Mouse (Mus musculus): ENCODE data around the gene Kremen1. TPM values are rescaled to one million over a fixed set of nuclear protein-coding genes. Genes with fewer than 3 reads are reported as not detected.
A peak's percentile ranks its signal among the peaks of the same experiment; 100 is the strongest.

Kremen1 gene
- polyA plus RNA-seq, 1 experiment from 2014 or later, result 1.9 TPM

GRCm38 (mm10) chr11:5203054-5203453 is 58.3 kb downstream of the Kremen1 start:
- H3K27ac ChIP-seq (replicated peaks), result no peak overlapping the region
- H3K4me2 ChIP-seq, result no peak overlapping the region
- 54% methylated on average over 6 of the region's 6 CpGs for WGBS (ENCODE audit: insufficient replicate concordance)
- H3K4me1 ChIP-seq (replicated peaks), result no peaks in the 10 kb centered on the region
- no peak overlapping the region for H3K9ac ChIP-seq
- H3K36me3 ChIP-seq (replicated peaks), result no peaks in the 10 kb centered on the region
- H3K4me3 ChIP-seq (replicated peaks), result no peak overlapping the region
- H3K27me3 ChIP-seq, result no peaks in the 10 kb centered on the region
- no peaks in the 10 kb centered on the region for H3K9me3 ChIP-seq (replicated peaks)
- ATAC-seq (ENCODE audit: insufficient read depth), result no peak

- H3K9me3 ChIP-seq (replicated peaks), result no peaks in the 10 kb centered on the region
- H3K9ac ChIP-seq, result no peak overlapping the region
Observed at GRCm38 (mm10) chr11:5201799-5202680, 59.3 kb downstream of the Kremen1 start.

GRCm38 (mm10) chr11:5199879-5200278 is 61.5 kb downstream of the Kremen1 start:
- ATAC-seq (ENCODE audit: insufficient read depth), result no peak
- 58% methylated on average over 2 of the region's 2 CpGs for WGBS (ENCODE audit: insufficient replicate concordance)
- no peaks in the 10 kb centered on the region for H3K27me3 ChIP-seq
- no peaks in the 10 kb centered on the region; the same call in 1 of the 2 replicates for H3K4me1 ChIP-seq (replicated peaks)
- no peak overlapping the region for H3K9ac ChIP-seq
- H3K4me3 ChIP-seq (replicated peaks), result no peak overlapping the region
- H3K4me2 ChIP-seq, result no peak overlapping the region
- H3K9me3 ChIP-seq (replicated peaks), result no peaks in the 10 kb centered on the region
- H3K36me3 ChIP-seq (replicated peaks), result no peaks in the 10 kb centered on the region
- H3K27ac ChIP-seq (replicated peaks), result no peak overlapping the region

More at GRCm38 (mm10) chr11:5201799-5202680, 59.3 kb downstream of the Kremen1 start:
- 74% methylated on average over 20 of the region's 20 CpGs for WGBS (ENCODE audit: insufficient replicate concordance)
- no peaks in the 10 kb centered on the region for H3K4me1 ChIP-seq (replicated peaks)
- H3K36me3 ChIP-seq (replicated peaks), result no peaks in the 10 kb centered on the region
- no peak overlapping the region for H3K4me2 ChIP-seq
- no peak overlapping the region for H3K4me3 ChIP-seq (replicated peaks)
- no peaks in the 10 kb centered on the region for H3K27me3 ChIP-seq
- H3K27ac ChIP-seq (replicated peaks), result no peak overlapping the region
- ATAC-seq (ENCODE audit: insufficient read depth), result no peak

DNA sequence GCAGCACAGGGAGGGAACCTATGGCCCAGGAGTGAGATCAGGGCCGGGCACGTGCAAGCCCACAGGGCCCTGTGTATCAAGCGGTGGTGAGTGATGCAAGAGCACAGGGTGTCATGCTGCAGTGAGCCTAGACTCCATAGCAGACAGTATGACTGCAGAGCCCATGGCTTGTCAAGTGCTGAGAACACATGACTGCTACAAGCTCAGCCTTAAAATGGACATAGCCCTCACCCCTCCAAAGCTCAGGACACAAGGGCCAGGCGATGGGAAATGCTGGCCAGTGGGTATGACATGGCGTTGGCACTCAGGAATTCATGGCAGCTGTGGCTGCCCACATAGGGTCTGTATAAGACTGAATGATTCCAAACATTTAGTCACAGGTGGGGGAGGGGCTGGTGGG is 64.3 kb downstream of the Kremen1 start:
- peak; percentile 60 for ATAC-seq (ENCODE audit: insufficient read depth)
- no peak overlapping the region for H3K4me3 ChIP-seq (replicated peaks)
- H3K4me2 ChIP-seq, result no peak overlapping the region
- H3K9ac ChIP-seq, result no peak overlapping the region
- no peak overlapping the region for H3K27ac ChIP-seq (replicated peaks)
- H3K4me1 ChIP-seq (replicated peaks), result no peaks in the 10 kb centered on the region; the same call in none of the 2 replicates
- 66% methylated on average over 5 of the region's 5 CpGs for WGBS (ENCODE audit: insufficient replicate concordance)
- H3K36me3 ChIP-seq (replicated peaks), result no peaks in the 10 kb centered on the region
- H3K9me3 ChIP-seq (replicated peaks), result no peaks in the 10 kb centered on the region
- H3K27me3 ChIP-seq, result no peaks in the 10 kb centered on the region

- Histone ChIP-seq H3K9ac (no peak overlapping the region), H3K27ac (replicated peaks) (no peak overlapping the region), H3K9me3 (replicated peaks) (no peaks in the 10 kb centered on the region), H3K4me3 (replicated peaks) (no peak overlapping the region), H3K27me3 (no peaks in the 10 kb centered on the region), H3K4me1 (replicated peaks) (no peaks in the 10 kb centered on the region; the same call in none of the 2 replicates), H3K4me2 (no peak overlapping the region), H3K36me3 (replicated peaks) (no peaks in the 10 kb centered on the region)
- WGBS (ENCODE audit: insufficient replicate concordance), result 61% methylated on average over 7 of the region's 7 CpGs
- ATAC-seq (ENCODE audit: insufficient read depth), result no peak
Observed at GRCm38 (mm10) chr11:5196583-5196982, 64.8 kb downstream of the Kremen1 start.

GRCm38 (mm10) chr11:5193576-5193881 is 67.8 kb downstream of the Kremen1 start:
- no peak overlapping the region for H3K9ac ChIP-seq
- H3K9me3 ChIP-seq (replicated peaks), result no peaks in the 10 kb centered on the region
- no peaks in the 10 kb centered on the region for H3K27me3 ChIP-seq
- no peaks in the 10 kb centered on the region; the same call in none of the 2 replicates for H3K4me1 ChIP-seq (replicated peaks)
- whole genome bisulfite sequencing (ENCODE audit: insufficient replicate concordance), result 48% methylated on average over 1 of the region's 1 CpGs
- no peak overlapping the region for H3K4me2 ChIP-seq
- H3K4me3 ChIP-seq (replicated peaks), result no peak overlapping the region
- H3K27ac ChIP-seq (replicated peaks), result no peak overlapping the region
- no peak for ATAC-seq (ENCODE audit: insufficient read depth)
- no peaks in the 10 kb centered on the region for H3K36me3 ChIP-seq (replicated peaks)

GRCm38 (mm10) chr11:5192840-5193575 is 68.3 kb downstream of the Kremen1 start:
- H3K27me3 ChIP-seq, result no peaks in the 10 kb centered on the region
- no peak for ATAC-seq (ENCODE audit: insufficient read depth)
- no peak overlapping the region for H3K4me2 ChIP-seq
- H3K36me3 ChIP-seq (replicated peaks), result no peaks in the 10 kb centered on the region
- 54% methylated on average over 8 of the region's 8 CpGs for WGBS (ENCODE audit: insufficient replicate concordance)
- no peaks in the 10 kb centered on the region; the same call in none of the 2 replicates for H3K4me1 ChIP-seq (replicated peaks)
- no peak overlapping the region for H3K9ac ChIP-seq
- H3K9me3 ChIP-seq (replicated peaks), result no peaks in the 10 kb centered on the region
- no peak overlapping the region for H3K4me3 ChIP-seq (replicated peaks)
- H3K27ac ChIP-seq (replicated peaks), result no peak overlapping the region

- H3K9ac ChIP-seq, result no peak overlapping the region
- H3K36me3 ChIP-seq (replicated peaks), result no peaks in the 10 kb centered on the region
- no peak overlapping the region for H3K27ac ChIP-seq (replicated peaks)
- no peak overlapping the region for H3K4me2 ChIP-seq
- no peaks in the 10 kb centered on the region for H3K27me3 ChIP-seq
- no peak overlapping the region for H3K4me3 ChIP-seq (replicated peaks)
- no peaks in the 10 kb centered on the region; the same call in none of the 2 replicates for H3K4me1 ChIP-seq (replicated peaks)
- H3K9me3 ChIP-seq (replicated peaks), result no peaks in the 10 kb centered on the region
- no peak for ATAC-seq (ENCODE audit: insufficient read depth)
- 57% methylated on average over 9 of the region's 9 CpGs for WGBS (ENCODE audit: insufficient replicate concordance)
Observed at GRCm38 (mm10) chr11:5192084-5192516, 69.3 kb downstream of the Kremen1 start.

DNA sequence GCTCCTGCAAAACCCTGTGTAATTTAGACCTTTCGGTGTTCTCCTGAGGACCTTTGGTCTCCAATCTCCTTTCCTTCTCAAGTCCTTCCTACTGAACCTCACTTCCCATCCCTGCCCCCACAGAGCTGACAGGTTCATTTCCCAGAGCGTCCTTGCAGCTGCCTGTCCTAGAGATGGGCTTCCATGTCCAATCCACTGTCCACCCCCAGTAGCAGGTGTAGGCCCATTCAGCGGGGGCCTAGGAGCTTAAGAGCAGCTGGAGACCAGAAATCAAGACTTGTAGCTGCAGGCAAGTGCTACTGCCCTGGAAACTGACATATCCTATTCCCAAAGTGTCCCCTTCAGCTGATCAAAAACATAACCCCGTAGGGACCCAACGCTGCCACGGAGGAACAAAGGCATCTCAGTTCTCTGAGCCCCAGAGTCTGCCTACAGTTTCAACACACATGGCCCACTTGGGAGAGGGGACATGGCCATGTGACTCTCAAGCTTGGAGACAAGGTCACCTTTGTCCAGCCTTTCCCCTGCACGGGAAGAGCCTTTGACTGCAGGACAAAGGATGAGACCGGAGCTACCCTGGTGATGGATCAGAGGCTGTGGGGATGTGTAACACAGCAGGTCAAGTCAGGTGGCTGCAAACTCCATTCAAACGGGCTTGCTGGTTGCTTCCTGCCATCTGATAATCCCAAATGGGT is 72.0 kb downstream of the Kremen1 start:
- Histone ChIP-seq H3K4me1 (replicated peaks) (no peaks in the 10 kb centered on the region; the same call in 1 of the 2 replicates), H3K4me3 (replicated peaks) (no peak overlapping the region), H3K36me3 (replicated peaks) (no peaks in the 10 kb centered on the region), H3K27ac (replicated peaks) (no peak overlapping the region), H3K27me3 (no peaks in the 10 kb centered on the region), H3K9me3 (replicated peaks) (no peaks in the 10 kb centered on the region), H3K4me2 (no peak overlapping the region), H3K9ac (no peak overlapping the region)
- WGBS (ENCODE audit: insufficient replicate concordance), result 62% methylated on average over 9 of the region's 9 CpGs
- ATAC-seq (ENCODE audit: insufficient read depth), result no peak

GRCm38 (mm10) chr11:5188170-5188569 is 73.2 kb downstream of the Kremen1 start:
- H3K9me3 ChIP-seq (replicated peaks), result no peaks in the 10 kb centered on the region
- H3K9ac ChIP-seq, result no peak overlapping the region
- H3K4me3 ChIP-seq (replicated peaks), result no peak overlapping the region
- 47% methylated on average over 4 of the region's 4 CpGs for WGBS (ENCODE audit: insufficient replicate concordance)
- H3K4me2 ChIP-seq, result no peak overlapping the region
- no peaks in the 10 kb centered on the region for H3K36me3 ChIP-seq (replicated peaks)
- H3K27me3 ChIP-seq, result no peaks in the 10 kb centered on the region
- no peak for ATAC-seq (ENCODE audit: insufficient read depth)
- no peaks in the 10 kb centered on the region; the same call in 1 of the 2 replicates for H3K4me1 ChIP-seq (replicated peaks)
- H3K27ac ChIP-seq (replicated peaks), result no peak overlapping the region

- Histone ChIP-seq H3K9ac (no peak overlapping the region), H3K27ac (replicated peaks) (no peak overlapping the region), H3K27me3 (no peaks in the 10 kb centered on the region), H3K36me3 (replicated peaks) (no peaks in the 10 kb centered on the region), H3K4me1 (replicated peaks) (no peaks in the 10 kb centered on the region), H3K4me2 (no peak overlapping the region), H3K4me3 (replicated peaks) (no peak overlapping the region), H3K9me3 (replicated peaks) (no peaks in the 10 kb centered on the region)
- WGBS (ENCODE audit: insufficient replicate concordance), result 89% methylated on average over 9 of the region's 9 CpGs
- ATAC-seq (ENCODE audit: insufficient read depth), result no peak
Observed at GRCm38 (mm10) chr11:5184832-5185231, 76.5 kb downstream of the Kremen1 start.
